Mouse (Mus musculus): ENCODE measurements around the gene Zfp365. TPM values are rescaled to one million over a fixed set of nuclear protein-coding genes. Genes with fewer than 3 reads are reported as not detected.

Gene Zfp365
- polyA plus RNA-seq, 1 experiment from 2014 or later: 1.4 TPM

DNA sequence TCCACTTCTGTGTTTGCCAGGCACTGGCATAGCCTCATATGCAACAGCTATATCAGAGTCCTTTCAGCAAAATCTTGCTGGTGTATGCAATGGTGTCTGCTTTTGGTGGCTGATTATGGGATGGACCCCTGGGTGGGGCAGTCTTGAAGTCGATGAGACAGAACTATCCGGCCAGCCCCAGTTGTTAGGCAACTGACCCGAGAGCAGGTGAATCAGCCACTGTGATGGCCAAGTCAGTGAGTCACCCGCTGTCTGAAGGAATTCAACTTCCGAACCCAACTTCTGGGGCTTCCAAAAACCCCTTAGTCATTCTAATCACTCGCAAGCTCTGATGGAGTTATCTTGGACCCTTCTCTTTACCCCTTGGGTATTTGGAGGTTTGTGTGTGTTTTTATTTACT lies 46.6 kb downstream of the Zfp365 start:
- H3K4me3 ChIP-seq (ENCODE audit: low read depth, low read length): no peak overlapping the region
- no peak overlapping the region for H3K27ac ChIP-seq (ENCODE audit: low read depth, low read length)
- H3K4me2 ChIP-seq (ENCODE audit: low read depth): no peak overlapping the region
- H3K4me1 ChIP-seq (ENCODE audit: control insufficient read depth, insufficient read depth, low read length): no peaks in the 10 kb centered on the region
- WGBS: 95% methylated on average over 6 of the region's 6 CpGs
- H3K9ac ChIP-seq (ENCODE audit: low read length): no peak overlapping the region
- no peak for DNase-seq (ENCODE audit: low spot score)
- no peaks in the 10 kb centered on the region for H3K36me3 ChIP-seq (ENCODE audit: control insufficient read depth, insufficient read depth, low read length)
- no peaks in the 10 kb centered on the region for H3K27me3 ChIP-seq (ENCODE audit: control insufficient read depth, insufficient read depth, low read length)
- no peaks in the 10 kb centered on the region for H3K9me3 ChIP-seq (ENCODE audit: control insufficient read depth, low read length)
- no peak for ATAC-seq (ENCODE audit: insufficient read depth, low FRiP score, low TSS enrichment)

DNA sequence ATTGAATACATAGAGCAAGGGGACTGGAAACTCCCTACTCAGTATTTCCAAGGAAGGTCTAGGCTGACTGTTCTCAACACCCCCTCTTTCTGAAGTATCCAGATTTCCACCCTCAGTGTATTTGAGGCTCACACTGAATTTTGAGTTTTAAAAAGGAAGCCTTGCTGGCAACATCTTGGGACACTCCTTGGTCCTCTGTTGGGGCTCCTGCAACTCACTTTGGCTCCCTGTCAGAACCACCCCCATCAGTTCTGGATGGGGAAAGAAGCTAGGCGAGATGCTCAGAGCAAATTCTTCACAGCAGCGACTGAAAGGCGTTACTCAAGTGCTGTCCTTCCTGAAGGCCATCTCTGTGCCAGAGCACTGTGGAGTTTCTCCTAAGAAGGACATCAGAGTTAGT lies 47.4 kb downstream of the Zfp365 start:
- WGBS: 78% methylated on average over 3 of the region's 3 CpGs
- ATAC-seq (ENCODE audit: insufficient read depth, low FRiP score, low TSS enrichment): no peak
- no peaks in the 10 kb centered on the region for H3K4me1 ChIP-seq (ENCODE audit: control insufficient read depth, insufficient read depth, low read length)

DNA sequence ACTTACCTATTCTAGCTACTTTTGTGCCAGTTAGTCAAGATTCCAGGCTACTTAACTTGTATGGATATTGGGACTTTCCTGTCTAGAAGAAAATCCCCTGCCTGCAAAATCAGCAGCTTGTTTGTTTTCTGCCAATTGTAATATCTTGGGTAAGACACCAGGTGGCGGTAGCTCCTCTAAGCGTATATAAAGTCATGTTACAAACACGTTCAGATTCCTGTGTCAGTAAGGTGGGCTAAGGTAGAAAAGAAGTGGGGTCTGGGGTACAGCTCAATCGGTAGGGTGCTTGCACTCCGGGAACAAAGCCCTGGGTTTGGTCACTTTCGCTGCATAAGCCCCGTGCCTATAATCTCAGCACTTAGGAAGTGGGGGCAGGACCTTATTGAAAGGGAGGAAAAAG lies 50.1 kb downstream of the Zfp365 start:
- Histone ChIP-seq H3K36me3 (ENCODE audit: control insufficient read depth, insufficient read depth, low read length) (no peaks in the 10 kb centered on the region), H3K27me3 (ENCODE audit: control insufficient read depth, insufficient read depth, low read length) (no peaks in the 10 kb centered on the region), H3K4me1 (ENCODE audit: control insufficient read depth, insufficient read depth, low read length) (no peaks in the 10 kb centered on the region), H3K9ac (ENCODE audit: low read length) (no peak overlapping the region), H3K4me2 (ENCODE audit: low read depth) (no peak overlapping the region), H3K9me3 (ENCODE audit: control insufficient read depth, low read length) (no peaks in the 10 kb centered on the region), H3K27ac (ENCODE audit: low read depth, low read length) (no peak overlapping the region), H3K4me3 (ENCODE audit: low read depth, low read length) (no peak overlapping the region)
- WGBS: 15% methylated on average over 7 of the region's 7 CpGs
- peak; percentile 25 for DNase-seq (ENCODE audit: low spot score)
- ATAC-seq (ENCODE audit: insufficient read depth, low FRiP score, low TSS enrichment): no peak

More for the DNA sequence above, 47.4 kb downstream of the Zfp365 start:
- Histone ChIP-seq H3K9me3 (ENCODE audit: control insufficient read depth, low read length) (no peaks in the 10 kb centered on the region), H3K27me3 (ENCODE audit: control insufficient read depth, insufficient read depth, low read length) (no peaks in the 10 kb centered on the region), H3K4me2 (ENCODE audit: low read depth) (no peak overlapping the region), H3K27ac (ENCODE audit: low read depth, low read length) (no peak overlapping the region), H3K9ac (ENCODE audit: low read length) (no peak overlapping the region), H3K4me3 (ENCODE audit: low read depth, low read length) (no peak overlapping the region), H3K36me3 (ENCODE audit: control insufficient read depth, insufficient read depth, low read length) (no peaks in the 10 kb centered on the region)
- DNase-seq (ENCODE audit: low spot score): no peak

DNA sequence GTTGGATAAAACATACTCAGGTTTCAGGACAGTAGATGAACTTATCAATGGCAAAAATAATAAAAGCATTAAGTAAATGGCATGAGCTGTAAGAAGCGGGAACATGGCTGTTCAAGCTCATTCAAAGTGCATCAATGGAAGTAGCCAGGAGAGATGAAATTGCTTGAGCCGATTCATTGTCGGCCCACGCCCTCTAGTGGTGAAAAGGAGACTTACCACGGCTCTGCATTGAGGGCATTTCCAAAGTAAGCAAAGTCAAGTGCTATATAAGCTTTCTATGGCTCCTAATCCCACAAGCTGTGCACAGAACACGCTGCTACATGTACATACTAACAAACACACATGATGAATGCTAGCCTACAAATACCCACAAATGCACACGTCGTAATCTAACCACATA lies 53.6 kb downstream of the Zfp365 start:
- ATAC-seq (ENCODE audit: insufficient read depth, low FRiP score, low TSS enrichment) (no peak), DNase-seq (ENCODE audit: low spot score) (peak; percentile 75)
- Histone ChIP-seq H3K4me2 (ENCODE audit: low read depth) (no peak overlapping the region), H3K4me1 (ENCODE audit: control insufficient read depth, insufficient read depth, low read length) (no peaks in the 10 kb centered on the region), H3K9me3 (ENCODE audit: control insufficient read depth, low read length) (no peaks in the 10 kb centered on the region), H3K27me3 (ENCODE audit: control insufficient read depth, insufficient read depth, low read length) (no peaks in the 10 kb centered on the region), H3K27ac (ENCODE audit: low read depth, low read length) (no peak overlapping the region), H3K4me3 (ENCODE audit: low read depth, low read length) (no peak overlapping the region), H3K9ac (ENCODE audit: low read length) (no peak overlapping the region), H3K36me3 (ENCODE audit: control insufficient read depth, insufficient read depth, low read length) (no peaks in the 10 kb centered on the region)
- WGBS: 21% methylated on average over 8 of the region's 8 CpGs

DNA sequence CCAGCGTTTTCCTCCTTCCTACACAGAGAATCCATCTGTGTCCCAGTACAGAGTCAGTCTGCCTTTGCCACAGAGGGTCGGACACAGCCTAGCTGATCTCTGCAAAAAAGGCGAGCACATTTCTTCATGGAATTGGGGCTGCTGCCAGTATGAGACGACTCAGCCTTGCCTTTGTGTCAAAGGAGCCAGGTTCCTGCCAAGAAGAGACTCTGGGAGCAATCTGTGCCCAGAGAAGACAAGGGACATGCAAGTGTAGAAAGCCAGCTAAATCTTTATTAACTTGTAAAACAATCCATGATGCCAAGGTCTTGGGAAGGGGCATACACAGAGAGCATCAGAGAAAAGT lies 54.9 kb downstream of the Zfp365 start:
- DNase-seq (ENCODE audit: low spot score): no peak
- Histone ChIP-seq H3K27me3 (ENCODE audit: control insufficient read depth, insufficient read depth, low read length) (no peaks in the 10 kb centered on the region), H3K27ac (ENCODE audit: low read depth, low read length) (no peak overlapping the region), H3K36me3 (ENCODE audit: control insufficient read depth, insufficient read depth, low read length) (no peaks in the 10 kb centered on the region), H3K9me3 (ENCODE audit: control insufficient read depth, low read length) (no peaks in the 10 kb centered on the region), H3K9ac (ENCODE audit: low read length) (no peak overlapping the region), H3K4me2 (ENCODE audit: low read depth) (no peak overlapping the region), H3K4me1 (ENCODE audit: control insufficient read depth, insufficient read depth, low read length) (no peaks in the 10 kb centered on the region), H3K4me3 (ENCODE audit: low read depth, low read length) (no peak overlapping the region)
- no peak for ATAC-seq (ENCODE audit: insufficient read depth, low FRiP score, low TSS enrichment)
- 84% methylated on average over 4 of the region's 4 CpGs for WGBS

DNA sequence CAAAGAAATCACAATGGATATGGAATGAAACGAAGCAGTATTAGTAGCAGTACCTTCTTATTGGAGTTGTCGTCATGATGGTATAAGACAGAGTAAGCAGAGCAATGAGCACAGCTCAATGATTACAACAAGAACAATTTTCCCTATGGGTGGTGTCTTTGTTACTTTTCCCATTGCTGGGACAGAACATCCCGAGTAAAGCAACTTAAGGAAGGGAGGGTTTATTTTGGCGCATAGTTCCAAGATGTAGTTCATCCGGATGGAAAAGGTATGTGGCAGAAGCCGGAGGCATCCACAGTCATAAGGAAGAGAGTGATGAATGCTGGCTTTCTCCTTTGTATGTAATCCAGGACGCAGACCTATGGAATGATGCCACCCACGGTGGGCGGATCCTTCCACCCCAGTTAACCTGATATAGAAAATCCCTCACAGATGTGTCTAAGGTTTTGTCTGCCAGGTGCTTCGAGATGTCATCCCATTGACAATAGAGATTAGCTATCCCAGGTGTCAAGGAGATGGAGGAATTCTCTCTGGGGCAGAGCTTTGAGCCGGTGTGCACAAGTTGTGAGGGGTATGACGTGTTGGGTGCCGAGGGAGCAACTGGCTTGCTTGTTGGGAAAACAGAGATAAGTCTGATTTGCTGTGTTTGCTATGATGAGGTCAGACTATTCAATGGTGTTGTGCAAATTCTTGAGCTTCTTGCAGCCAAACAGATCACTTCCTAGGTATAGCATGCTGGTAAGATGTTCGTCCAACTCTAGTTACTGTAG lies 55.5 kb downstream of the Zfp365 start:
- Histone ChIP-seq H3K4me2 (ENCODE audit: low read depth) (no peak overlapping the region), H3K9ac (ENCODE audit: low read length) (no peak overlapping the region), H3K4me3 (ENCODE audit: low read depth, low read length) (no peak overlapping the region), H3K27me3 (ENCODE audit: control insufficient read depth, insufficient read depth, low read length) (no peaks in the 10 kb centered on the region), H3K4me1 (ENCODE audit: control insufficient read depth, insufficient read depth, low read length) (no peaks in the 10 kb centered on the region), H3K9me3 (ENCODE audit: control insufficient read depth, low read length) (no peaks in the 10 kb centered on the region), H3K27ac (ENCODE audit: low read depth, low read length) (no peak overlapping the region), H3K36me3 (ENCODE audit: control insufficient read depth, insufficient read depth, low read length) (no peaks in the 10 kb centered on the region)
- WGBS: 93% methylated on average over 14 of the region's 14 CpGs
- ATAC-seq (ENCODE audit: insufficient read depth, low FRiP score, low TSS enrichment): no peak
- no peak for DNase-seq (ENCODE audit: low spot score)

DNA sequence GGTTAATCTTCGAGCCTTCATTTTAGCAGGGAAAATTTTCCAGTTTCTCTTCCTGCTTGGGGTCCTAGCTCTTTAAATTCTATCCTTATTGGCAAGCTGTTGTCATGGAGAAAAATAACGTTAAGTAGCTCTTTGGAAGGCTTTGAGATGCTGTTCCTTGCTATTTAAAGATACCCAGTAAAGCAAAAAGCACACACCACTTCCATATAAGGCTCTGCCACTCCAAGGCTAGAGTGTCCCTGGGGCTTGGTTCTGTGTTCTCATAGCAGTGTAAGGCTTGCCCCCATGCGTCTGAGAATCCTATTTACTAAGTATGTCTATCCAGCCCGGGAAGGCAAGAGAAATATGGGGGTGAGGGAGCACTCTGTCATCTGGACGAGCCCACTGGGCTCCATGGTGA lies 56.7 kb downstream of the Zfp365 start:
- no peaks in the 10 kb centered on the region for H3K36me3 ChIP-seq (ENCODE audit: control insufficient read depth, insufficient read depth, low read length)
- no peak overlapping the region for H3K27ac ChIP-seq (ENCODE audit: low read depth, low read length)
- WGBS: 65% methylated on average over 5 of the region's 5 CpGs
- DNase-seq (ENCODE audit: low spot score) (no peak), ATAC-seq (ENCODE audit: insufficient read depth, low FRiP score, low TSS enrichment) (no peak)
- no peak overlapping the region for H3K4me2 ChIP-seq (ENCODE audit: low read depth)
- no peaks in the 10 kb centered on the region for H3K27me3 ChIP-seq (ENCODE audit: control insufficient read depth, insufficient read depth, low read length)
- H3K9me3 ChIP-seq (ENCODE audit: control insufficient read depth, low read length): no peaks in the 10 kb centered on the region
- no peak overlapping the region for H3K4me3 ChIP-seq (ENCODE audit: low read depth, low read length)
- H3K4me1 ChIP-seq (ENCODE audit: control insufficient read depth, insufficient read depth, low read length): no peaks in the 10 kb centered on the region
- H3K9ac ChIP-seq (ENCODE audit: low read length): no peak overlapping the region

DNA sequence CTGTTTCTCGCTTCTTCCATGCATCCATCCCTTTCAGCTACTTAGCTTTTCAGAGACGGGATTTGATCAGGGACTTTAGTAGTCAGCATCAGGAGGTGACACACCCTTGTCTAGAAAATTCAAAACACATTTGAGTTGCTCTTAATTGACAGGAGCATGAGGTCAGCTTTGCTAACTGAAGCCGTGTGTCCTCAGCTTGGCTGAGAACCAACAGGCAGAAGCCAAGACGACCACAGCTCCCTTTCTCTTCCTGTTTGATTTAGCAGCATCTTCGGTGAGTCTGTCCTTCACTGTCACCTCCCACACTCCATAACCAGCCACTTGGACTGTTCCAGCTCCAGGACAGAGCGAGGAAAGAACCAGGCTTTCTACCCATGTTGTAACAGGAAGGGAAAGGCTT lies 60.1 kb downstream of the Zfp365 start:
- Histone ChIP-seq H3K36me3 (ENCODE audit: control insufficient read depth, insufficient read depth, low read length) (no peaks in the 10 kb centered on the region), H3K9me3 (ENCODE audit: control insufficient read depth, low read length) (no peaks in the 10 kb centered on the region), H3K4me2 (ENCODE audit: low read depth) (no peak overlapping the region), H3K4me1 (ENCODE audit: control insufficient read depth, insufficient read depth, low read length) (no peaks in the 10 kb centered on the region), H3K27me3 (ENCODE audit: control insufficient read depth, insufficient read depth, low read length) (no peaks in the 10 kb centered on the region), H3K27ac (ENCODE audit: low read depth, low read length) (no peak overlapping the region), H3K4me3 (ENCODE audit: low read depth, low read length) (no peak overlapping the region), H3K9ac (ENCODE audit: low read length) (no peak overlapping the region)
- ATAC-seq (ENCODE audit: insufficient read depth, low FRiP score, low TSS enrichment): no peak
- DNase-seq (ENCODE audit: low spot score): no peak
- 83% methylated on average over 6 of the region's 6 CpGs for WGBS

DNA sequence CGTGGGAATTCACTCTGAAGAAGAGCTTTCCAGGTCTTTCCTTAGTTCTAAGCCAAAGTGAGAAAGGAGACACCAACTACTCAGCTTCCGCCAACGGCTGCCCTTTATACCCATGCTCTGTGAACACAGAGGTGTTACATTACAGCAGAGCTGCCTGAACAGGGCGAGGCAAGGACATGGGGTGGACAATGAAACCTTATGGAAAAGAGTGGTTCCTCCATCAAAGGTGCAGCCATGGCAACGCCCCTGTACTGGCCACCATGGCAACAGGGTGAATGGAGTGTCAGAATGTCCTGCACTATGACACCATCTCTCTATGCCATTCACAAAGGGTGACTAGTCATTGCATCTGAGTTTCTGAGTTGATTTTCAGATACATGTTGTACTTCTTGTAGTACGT lies 61.4 kb downstream of the Zfp365 start:
- ATAC-seq (ENCODE audit: insufficient read depth, low FRiP score, low TSS enrichment): no peak
- Histone ChIP-seq H3K4me1 (ENCODE audit: control insufficient read depth, insufficient read depth, low read length) (no peaks in the 10 kb centered on the region), H3K4me2 (ENCODE audit: low read depth) (no peak overlapping the region), H3K4me3 (ENCODE audit: low read depth, low read length) (no peak overlapping the region), H3K36me3 (ENCODE audit: control insufficient read depth, insufficient read depth, low read length) (no peaks in the 10 kb centered on the region), H3K9me3 (ENCODE audit: control insufficient read depth, low read length) (no peaks in the 10 kb centered on the region), H3K9ac (ENCODE audit: low read length) (no peak overlapping the region), H3K27me3 (ENCODE audit: control insufficient read depth, insufficient read depth, low read length) (no peaks in the 10 kb centered on the region), H3K27ac (ENCODE audit: low read depth, low read length) (no peak overlapping the region)
- 56% methylated on average over 6 of the region's 6 CpGs for WGBS
- DNase-seq (ENCODE audit: low spot score): no peak

All from neural tube, embryonic 11.5 days (tissue).